In genomic region chr13:118386511-118387447, GRCm38 (mm10) we compare ENCODE assay signal across 7 mouse cellular contexts. TPM values are rescaled to one million over a fixed set of nuclear protein-coding genes. Genes with fewer than 3 reads are reported as not detected.
DNase-seq lines count a peak whose midpoint lies in the region; ATAC-seq and TF ChIP-seq lines count a peak whose summit lies in the region.

Gene B430218F22Rik, plus strand, starts transcription at chr13:118386630.
Gene Mrps30, minus strand, starts transcription at chr13:118387252.

- intact Hi-C loops in left cerebral cortex, postnatal 4 days (cut with DNase I), result no loop called here

- no peaks in the 10 kb centered on the region for H3K9me3 ChIP-seq in embryonic facial prominence, embryonic 10.5 days
- no peaks in the 10 kb centered on the region for H3K9me3 ChIP-seq in intestine, postnatal 0 days (ENCODE audit: control insufficient read depth)
- no peaks in the 10 kb centered on the region for H3K9me3 ChIP-seq in midbrain, embryonic 12.5 days

- TF ChIP-seq CTCF in intestine, postnatal 0 days (IDR thresholded peaks at IDR 0.05; ENCODE audit: low read depth), result no peak
- TF ChIP-seq CTCF in small intestine, adult 2 months (IDR thresholded peaks at IDR 0.05; ENCODE audit: extremely low read depth, insufficient read length, insufficient replicate concordance, low read depth, low read length), result no peak

- H3K36me3 ChIP-seq in embryonic facial prominence, embryonic 10.5 days (replicated peaks), result peaks cover 33% of the 10 kb centered on the region
- H3K36me3 ChIP-seq in intestine, postnatal 0 days (ENCODE audit: control insufficient read depth, insufficient read depth), result peaks cover 22% of the 10 kb centered on the region
- H3K36me3 ChIP-seq in midbrain, embryonic 12.5 days, result peaks cover 30% of the 10 kb centered on the region
- peaks cover 21% of the 10 kb centered on the region for H3K36me3 ChIP-seq in small intestine, adult 2 months (ENCODE audit: control insufficient read depth, insufficient read depth, low read length)

- peak within 1 kb of the TSS; percentile 96 for H3K27ac ChIP-seq in embryonic facial prominence, embryonic 10.5 days (replicated peaks)
- H3K27ac ChIP-seq in intestine, postnatal 0 days (ENCODE audit: low read depth, low read length), result peak within 1 kb of the TSS; percentile 57
- H3K27ac ChIP-seq in midbrain, embryonic 12.5 days (replicated peaks), result peak within 1 kb of the TSS; percentile 68
- peak within 1 kb of the TSS; percentile 23; the same call in 1 of the 2 replicates for H3K27ac ChIP-seq in small intestine, adult 2 months (ENCODE audit: insufficient read depth, low read depth, low read length)

- H3K4me2 ChIP-seq in intestine, postnatal 0 days (replicated peaks; ENCODE audit: low read depth), result peak within 1 kb of the TSS; percentile 93
- peak within 1 kb of the TSS; percentile 77 for H3K4me2 ChIP-seq in midbrain, embryonic 12.5 days (replicated peaks)

- WGBS in embryonic facial prominence, embryonic 10.5 days, result under 1% methylated on average over 93 of the region's 93 CpGs
- WGBS in intestine, postnatal 0 days, result under 1% methylated on average over 93 of the region's 93 CpGs
- under 1% methylated on average over 80 of the region's 93 CpGs for WGBS in midbrain, embryonic 12.5 days
- WGBS in small intestine, adult 2 months, result under 1% methylated on average over 93 of the region's 93 CpGs

- DNase-seq in adrenal gland, postnatal 10 days, result peak; percentile 95
- peak; percentile 95 for DNase-seq in embryonic facial prominence, embryonic 10.5 days (ENCODE audit: low spot score)
- DNase-seq in gonadal fat pad, adult 2 months (ENCODE audit: low read depth), result peak; percentile 77
- DNase-seq in left cerebral cortex, postnatal 4 days, result peak; percentile 95

- H3K9ac ChIP-seq in intestine, postnatal 0 days (ENCODE audit: low read depth, low read length), result peak within 1 kb of the TSS; percentile 80
- H3K9ac ChIP-seq in midbrain, embryonic 12.5 days (replicated peaks), result peak within 1 kb of the TSS; percentile 86

- peaks cover 11% of the 10 kb centered on the region for H3K4me1 ChIP-seq in embryonic facial prominence, embryonic 10.5 days
- no peaks in the 10 kb centered on the region for H3K4me1 ChIP-seq in intestine, postnatal 0 days (replicated peaks; ENCODE audit: control insufficient read depth, insufficient read depth, low read length)
- H3K4me1 ChIP-seq in midbrain, embryonic 12.5 days, result peaks cover 9% of the 10 kb centered on the region
- H3K4me1 ChIP-seq in small intestine, adult 2 months (ENCODE audit: control insufficient read depth, insufficient read depth, insufficient read length, low read length), result no peaks in the 10 kb centered on the region

- H3K4me3 ChIP-seq in embryonic facial prominence, embryonic 10.5 days, result peak within 1 kb of the TSS; percentile 91
- peak within 1 kb of the TSS; percentile 98 for H3K4me3 ChIP-seq in intestine, postnatal 0 days (ENCODE audit: low read depth, low read length)
- H3K4me3 ChIP-seq in midbrain, embryonic 12.5 days, result peak within 1 kb of the TSS; percentile 95
- H3K4me3 ChIP-seq in small intestine, adult 2 months (ENCODE audit: low read depth, low read length), result peak within 1 kb of the TSS; percentile 95

- TF ChIP-seq POLR2A in small intestine, adult 2 months (IDR thresholded peaks at IDR 0.05; ENCODE audit: low read depth, low read length), result peak; percentile 35; the same call in 1 of the 2 replicates

- no peaks in the 10 kb centered on the region for H3K27me3 ChIP-seq in embryonic facial prominence, embryonic 10.5 days (replicated peaks; ENCODE audit: low read depth, poor library complexity, severe bottlenecking)
- H3K27me3 ChIP-seq in intestine, postnatal 0 days (replicated peaks; ENCODE audit: control insufficient read depth, insufficient read depth, low read length), result no peaks in the 10 kb centered on the region
- no peaks in the 10 kb centered on the region for H3K27me3 ChIP-seq in midbrain, embryonic 12.5 days
- H3K27me3 ChIP-seq in small intestine, adult 2 months (ENCODE audit: control insufficient read depth, insufficient read depth, low read length), result no peaks in the 10 kb centered on the region

- ATAC-seq in intestine, postnatal 0 days, result peak; percentile 98
- ATAC-seq in midbrain, embryonic 12.5 days (ENCODE audit: low FRiP score, low read depth), result peak; percentile 98

RNA-seq across cellular contexts. Expression of gene B430218F22Rik, which starts in this region (rescaled TPM):
- total RNA-seq in adrenal gland, postnatal 10 days (2021), result under 1 TPM in 1 of 2 experiments, not detected in 1; 0.27 TPM
- polyA plus RNA-seq in embryonic facial prominence, embryonic 10.5 days (2016; fragmentation: Nextera tagmentation; extraction: Ambion mirVana), result 1.1 and 1.5 TPM in 2 replicates
- polyA plus RNA-seq in gonadal fat pad, adult 2 months (2012; rRNA removed), result 0.11 and 0.18 TPM in 2 replicates
- 0.63 and 0.93 TPM in 2 replicates for polyA plus RNA-seq in intestine, postnatal 0 days (2015; fragmentation: Nextera tagmentation; extraction: Ambion mirVana)
- total RNA-seq in left cerebral cortex, postnatal 4 days (2021), result under 1 TPM; 0.38 to 0.50 TPM
- 1.3 and 2.1 TPM in 2 replicates for polyA plus RNA-seq in midbrain, embryonic 12.5 days (2016; fragmentation: Nextera tagmentation; extraction: Ambion mirVana)
- polyA plus RNA-seq in small intestine, adult 2 months (2012; rRNA removed), result 0.08 and 0.27 TPM in 2 replicates

RNA-seq across cellular contexts. Expression of gene Mrps30, which starts in this region (rescaled TPM):
- 10 to 100 TPM; 32.1 to 32.9 TPM for total RNA-seq in adrenal gland, postnatal 10 days (2021)
- polyA plus RNA-seq in embryonic facial prominence, embryonic 10.5 days (2016; fragmentation: Nextera tagmentation; extraction: Ambion mirVana), result 43.7 and 44.8 TPM in 2 replicates
- 12.6 and 13.9 TPM in 2 replicates for polyA plus RNA-seq in gonadal fat pad, adult 2 months (2012; rRNA removed)
- 20.2 and 21.4 TPM in 2 replicates for polyA plus RNA-seq in intestine, postnatal 0 days (2015; fragmentation: Nextera tagmentation; extraction: Ambion mirVana)
- total RNA-seq in left cerebral cortex, postnatal 4 days (2021), result 10 to 100 TPM; 16.3 to 17.3 TPM
- 33.4 and 34.3 TPM in 2 replicates for polyA plus RNA-seq in midbrain, embryonic 12.5 days (2016; fragmentation: Nextera tagmentation; extraction: Ambion mirVana)
- 14.4 and 25.1 TPM in 2 replicates for polyA plus RNA-seq in small intestine, adult 2 months (2012; rRNA removed)

Comparison
In these comparisons a context has a peak if more than half of its experiments do, and no peak if none do; other contexts are left out.
1. Peak in every context shown above with its lines: DNase-seq, ATAC-seq, H3K4me3 ChIP-seq and H3K27ac ChIP-seq.
2. H3K27ac ChIP-seq: peak in every context shown above with its lines; median percentile 96 in embryonic facial prominence, embryonic 10.5 days; 68 in midbrain, embryonic 12.5 days; 57 in intestine, postnatal 0 days; 23 in small intestine, adult 2 months.